Mouse (Mus musculus) forebrain, embryonic 12.5 days (tissue): ENCODE measurements around the gene Lamc1. TPM values are rescaled to one million over a fixed set of nuclear protein-coding genes. Genes with fewer than 3 reads are reported as not detected.

Source experiments
- ATAC-seq: fragments of 200-750 bp; cut with Nextera tagmentation; 2 replicates; pipeline ENCODE4 v1.8.0; 2017; ENCODE audit warnings: moderate TSS enrichment; ENCODE audit not compliant: low FRiP score
- H3K27ac ChIP-seq: fragments of 300-500 bp; sonication (generic); 2 replicates; pipeline ENCODE4 v1.5.1; 2016; ENCODE audit warnings: mild to moderate bottlenecking
- H3K27me3 ChIP-seq: fragments of 300-500 bp; sonication (generic); 2 replicates; pipeline ENCODE4 v1.6.1; 2016; ENCODE audit warnings: mild to moderate bottlenecking
- H3K36me3 ChIP-seq: fragments of 300-500 bp; sonication (generic); replicated peaks from 2 replicates; pipeline ENCODE4 v1.6.1; 2016; ENCODE audit warnings: mild to moderate bottlenecking
- H3K4me1 ChIP-seq: fragments of 300-500 bp; sonication (generic); 2 replicates; pipeline ENCODE4 v1.6.1; 2016
- H3K4me2 ChIP-seq: fragments of 300-500 bp; sonication (generic); 2 replicates; pipeline ENCODE4 v1.6.1; 2016; ENCODE audit warnings: mild to moderate bottlenecking, moderate library complexity
- H3K4me3 ChIP-seq: fragments of 300-500 bp; sonication (generic); replicated peaks from 2 replicates; pipeline ENCODE4 v1.5.1; 2016; ENCODE audit warnings: mild to moderate bottlenecking
- H3K9ac ChIP-seq: fragments of 300-500 bp; sonication (generic); 2 replicates; pipeline ENCODE4 v1.6.1; 2016; ENCODE audit warnings: mild to moderate bottlenecking
- H3K9me3 ChIP-seq: fragments of 300-500 bp; sonication (generic); 2 replicates; pipeline ENCODE4 v1.6.1; 2016
- WGBS: fragments of 180-500 bp; shearing (Covaris S2); methylation state at CpG from one replicate; pipeline ENCODE4 v1.1.7; 2016; 5-methylcytosine and 5-hydroxymethylcytosine counted together
- polyA plus RNA-seq: library from polyadenylated mRNA; unstranded; fragments of >200 nt; fragmentation: Nextera tagmentation; extraction: Ambion mirVana; gene quantifications from 2 replicates; pipeline ENCODE4 v1.2.1, GENCODE M21; 2016

Gene Lamc1
- polyA plus RNA-seq, 1 experiment from 2014 or later: 26.3 TPM

GRCm38 (mm10) chr1:153326226-153326625, 6.4 kb downstream of the Lamc1 start:
- WGBS: 66% methylated on average over 7 of the region's 7 CpGs
- no peak overlapping the region for H3K27ac ChIP-seq
- H3K4me2 ChIP-seq: no peak overlapping the region
- H3K4me3 ChIP-seq: no peak overlapping the region
- no peak for ATAC-seq
- H3K27me3 ChIP-seq: no peaks in the 10 kb centered on the region
- peaks cover 14% of the 10 kb centered on the region for H3K4me1 ChIP-seq
- no peak overlapping the region for H3K9ac ChIP-seq
- no peaks in the 10 kb centered on the region for H3K9me3 ChIP-seq
- 0 out of 2 replicates have a peak, but pooled peaks cover 3% of the 10 kb centered on the region for H3K36me3 ChIP-seq

GRCm38 (mm10) chr1:153321404-153321803, 11.2 kb downstream of the Lamc1 start:
- ATAC-seq: no peak
- H3K4me2 ChIP-seq: no peak overlapping the region
- H3K9me3 ChIP-seq: no peaks in the 10 kb centered on the region
- WGBS: 87% methylated on average over 12 of the region's 12 CpGs
- no peak overlapping the region for H3K4me3 ChIP-seq
- H3K27me3 ChIP-seq: no peaks in the 10 kb centered on the region
- peaks cover 16% of the 10 kb centered on the region; the same call in 1 of the 2 replicates for H3K4me1 ChIP-seq
- H3K36me3 ChIP-seq: no peaks in the 10 kb centered on the region
- no peak overlapping the region for H3K9ac ChIP-seq
- no peak overlapping the region for H3K27ac ChIP-seq

- Histone ChIP-seq H3K27me3 (no peaks in the 10 kb centered on the region), H3K4me2 (no peak overlapping the region), H3K4me3 (no peak overlapping the region), H3K36me3 (no peaks in the 10 kb centered on the region), H3K27ac (no peak overlapping the region), H3K4me1 (peaks cover 16% of the 10 kb centered on the region; the same call in 1 of the 2 replicates), H3K9ac (no peak overlapping the region), H3K9me3 (no peaks in the 10 kb centered on the region)
- no peak for ATAC-seq
- 39% methylated on average over 6 of the region's 6 CpGs for WGBS
These were observed 11.9 kb downstream of the Lamc1 start for GRCm38 (mm10) chr1:153320554-153321147.

GRCm38 (mm10) chr1:153320121-153320520, 12.5 kb downstream of the Lamc1 start:
- H3K27ac ChIP-seq: no peak overlapping the region
- 71% methylated on average over 4 of the region's 4 CpGs for WGBS
- no peak for ATAC-seq

GRCm38 (mm10) chr1:153318741-153319140, 13.8 kb downstream of the Lamc1 start:
- H3K4me1 ChIP-seq: peaks cover 16% of the 10 kb centered on the region; the same call in 1 of the 2 replicates
- ATAC-seq: no peak
- no peak overlapping the region for H3K4me3 ChIP-seq
- no peaks in the 10 kb centered on the region for H3K36me3 ChIP-seq
- 100% methylated on average over 1 of the region's 1 CpGs for WGBS
- H3K27ac ChIP-seq: no peak overlapping the region
- no peak overlapping the region for H3K9ac ChIP-seq
- no peaks in the 10 kb centered on the region for H3K27me3 ChIP-seq
- H3K4me2 ChIP-seq: no peak overlapping the region
- H3K9me3 ChIP-seq: no peaks in the 10 kb centered on the region

More at GRCm38 (mm10) chr1:153320121-153320520, 12.5 kb downstream of the Lamc1 start:
- Histone ChIP-seq H3K4me3 (no peak overlapping the region), H3K27me3 (no peaks in the 10 kb centered on the region), H3K4me2 (no peak overlapping the region), H3K9me3 (no peaks in the 10 kb centered on the region), H3K4me1 (peaks cover 16% of the 10 kb centered on the region; the same call in 1 of the 2 replicates), H3K9ac (no peak overlapping the region), H3K36me3 (no peaks in the 10 kb centered on the region)

GRCm38 (mm10) chr1:153318287-153318686, 14.3 kb downstream of the Lamc1 start:
- WGBS: 96% methylated on average over 7 of the region's 7 CpGs
- no peak overlapping the region for H3K9ac ChIP-seq
- no peaks in the 10 kb centered on the region for H3K27me3 ChIP-seq
- H3K4me3 ChIP-seq: no peak overlapping the region
- no peak for ATAC-seq
- H3K27ac ChIP-seq: no peak overlapping the region
- H3K9me3 ChIP-seq: no peaks in the 10 kb centered on the region
- H3K4me2 ChIP-seq: no peak overlapping the region
- H3K4me1 ChIP-seq: peaks cover 16% of the 10 kb centered on the region; the same call in 1 of the 2 replicates
- no peaks in the 10 kb centered on the region for H3K36me3 ChIP-seq

- Histone ChIP-seq H3K9ac (no peak overlapping the region), H3K36me3 (no peaks in the 10 kb centered on the region), H3K4me3 (no peak overlapping the region), H3K9me3 (no peaks in the 10 kb centered on the region), H3K4me2 (no peak overlapping the region), H3K27ac (no peak overlapping the region), H3K4me1 (peaks cover 16% of the 10 kb centered on the region; the same call in 1 of the 2 replicates), H3K27me3 (no peaks in the 10 kb centered on the region)
- ATAC-seq: no peak
- WGBS: 85% methylated on average over 16 of the region's 16 CpGs
These were observed 14.9 kb downstream of the Lamc1 start for GRCm38 (mm10) chr1:153317486-153318260.

- H3K4me3 ChIP-seq: no peak overlapping the region
- H3K9me3 ChIP-seq: no peaks in the 10 kb centered on the region
- H3K9ac ChIP-seq: no peak overlapping the region
- 60% methylated on average over 8 of the region's 8 CpGs for WGBS
- no peak for ATAC-seq
- peaks cover 16% of the 10 kb centered on the region; the same call in 1 of the 2 replicates for H3K4me1 ChIP-seq
- no peak overlapping the region for H3K4me2 ChIP-seq
- H3K27me3 ChIP-seq: no peaks in the 10 kb centered on the region
- H3K27ac ChIP-seq: no peak overlapping the region
- H3K36me3 ChIP-seq: no peaks in the 10 kb centered on the region
These were observed 15.6 kb downstream of the Lamc1 start for GRCm38 (mm10) chr1:153316956-153317355.

GRCm38 (mm10) chr1:153316286-153316685, 16.3 kb downstream of the Lamc1 start:
- Histone ChIP-seq H3K27ac (no peak overlapping the region), H3K9me3 (no peaks in the 10 kb centered on the region), H3K9ac (no peak overlapping the region), H3K4me2 (no peak overlapping the region), H3K27me3 (no peaks in the 10 kb centered on the region), H3K4me1 (peaks cover 16% of the 10 kb centered on the region; the same call in 1 of the 2 replicates), H3K4me3 (no peak overlapping the region), H3K36me3 (no peaks in the 10 kb centered on the region)
- ATAC-seq: no peak

- Histone ChIP-seq H3K9ac (no peak overlapping the region), H3K27me3 (no peaks in the 10 kb centered on the region), H3K4me2 (no peak overlapping the region), H3K36me3 (no peaks in the 10 kb centered on the region), H3K27ac (no peak overlapping the region), H3K4me3 (no peak overlapping the region), H3K4me1 (peaks cover 8% of the 10 kb centered on the region; the same call in 1 of the 2 replicates), H3K9me3 (no peaks in the 10 kb centered on the region)
- no peak for ATAC-seq
- WGBS: 93% methylated on average over 6 of the region's 6 CpGs
These were observed 17.5 kb downstream of the Lamc1 start for GRCm38 (mm10) chr1:153315121-153315520.

GRCm38 (mm10) chr1:153312992-153313391, 19.6 kb downstream of the Lamc1 start:
- WGBS: 97% methylated on average over 5 of the region's 5 CpGs
- H3K4me1 ChIP-seq: peaks cover 23% of the 10 kb centered on the region
- no peak overlapping the region for H3K4me3 ChIP-seq
- ATAC-seq: no peak
- H3K27me3 ChIP-seq: no peaks in the 10 kb centered on the region
- no peaks in the 10 kb centered on the region for H3K9me3 ChIP-seq
- no peak overlapping the region for H3K9ac ChIP-seq
- no peak overlapping the region for H3K4me2 ChIP-seq
- no peak overlapping the region for H3K27ac ChIP-seq
- H3K36me3 ChIP-seq: no peaks in the 10 kb centered on the region

- Histone ChIP-seq H3K4me3 (no peak overlapping the region), H3K4me1 (peaks cover 22% of the 10 kb centered on the region), H3K27me3 (no peaks in the 10 kb centered on the region), H3K9ac (no peak overlapping the region), H3K36me3 (no peaks in the 10 kb centered on the region), H3K9me3 (no peaks in the 10 kb centered on the region), H3K4me2 (no peak overlapping the region), H3K27ac (no peak overlapping the region)
- no peak for ATAC-seq
- 89% methylated on average over 5 of the region's 5 CpGs for WGBS
These were observed 22.4 kb downstream of the Lamc1 start for GRCm38 (mm10) chr1:153310190-153310589.
